Mouse (Mus musculus): ENCODE measurements around the gene Pmfbp1. TPM values are rescaled to one million over a fixed set of nuclear protein-coding genes. Genes with fewer than 3 reads are reported as not detected.

The Pmfbp1 gene
- total and polyA plus RNA-seq, 3 experiments = 0.11 TPM; not detected in 2

DNA sequence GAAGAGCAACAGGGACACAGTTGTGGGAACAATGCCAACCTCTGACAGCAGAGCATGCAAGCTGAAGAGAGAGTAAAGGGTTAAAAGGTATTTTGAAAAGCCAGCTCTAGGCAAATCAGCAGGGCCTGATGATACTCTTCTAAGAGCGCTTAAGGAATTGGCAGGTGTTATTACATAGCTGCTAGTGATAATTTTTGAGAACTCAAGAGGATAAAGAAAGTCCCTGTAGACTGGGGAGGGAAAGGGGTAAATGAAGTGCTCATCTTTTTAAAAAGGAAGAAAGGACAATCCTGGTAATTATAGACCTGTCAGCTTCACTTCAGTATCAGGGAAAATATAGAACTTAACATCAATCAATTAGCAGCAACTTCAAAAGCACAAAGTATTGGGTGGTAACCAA, 9.7 kb downstream of the Pmfbp1 start:
- in situ Hi-C loops (cut with MboI; ENCODE audit: low pct_ligation_motif_present, low pct_unique_long_range_greater_than_20kb, low sequenced_read_pairs) (no loop called here), dilution Hi-C loops (cut with MboI; ENCODE audit: extremely low pct_ligation_motif_present, extremely low pct_unique_long_range_greater_than_20kb, low sequenced_read_pairs) (no loop called here)
- peaks cover 0 to 13% of the 10 kb centered on the region in 2 experiments; a peak in 3 of 4 replicates for H3K4me1 ChIP-seq (ENCODE audit: control insufficient read depth in 1 of 2, insufficient read depth in 2 of 2)

GRCm38 (mm10) chr8:109505560-109505959, 11.7 kb downstream of the Pmfbp1 start:
- Histone ChIP-seq H3K9me3 (replicated peaks; ENCODE audit: low read length) (no peaks in the 10 kb centered on the region), H3K4me2 (ENCODE audit: insufficient read depth, low read depth, poor library complexity, severe bottlenecking) (no peak overlapping the region), H3K27ac (ENCODE audit: insufficient read depth, low read depth) (no peak overlapping the region), H3K9ac (ENCODE audit: insufficient read depth, low read depth) (no peak overlapping the region), H3K27me3 (replicated peaks) (no peaks in the 10 kb centered on the region), H3K4me3 (replicated peaks in 1 of 3; ENCODE audit: low read depth in 2 of 3, low read length in 2 of 3, poor library complexity in 1 of 3) (no peak overlapping the region), H3K36me3 (replicated peaks in 1 of 2; ENCODE audit: control insufficient read depth in 1 of 2, insufficient read depth in 1 of 2, low read length in 1 of 2) (no peaks in the 10 kb centered on the region), H3K4me1 (ENCODE audit: control insufficient read depth in 1 of 2, insufficient read depth in 2 of 2) (peaks cover 0 to 11% of the 10 kb centered on the region in 2 experiments; a peak in 2 of 4 replicates), H3K79me2 (replicated peaks; ENCODE audit: control insufficient read depth, extremely low read depth, insufficient read depth, poor library complexity, severe bottlenecking) (no peaks in the 10 kb centered on the region)
- no peak for TF ChIP-seq HCFC1 (IDR thresholded peaks at IDR 0.05; ENCODE audit: low read depth, low read length)
- TF ChIP-seq ZMIZ1 (IDR thresholded peaks at IDR 0.05; ENCODE audit: low read depth, low read length) = no peak
- no peak for TF ChIP-seq MEF2A (IDR thresholded peaks at IDR 0.05; ENCODE audit: borderline replicate concordance, low read depth, low read length)
- TF ChIP-seq MYC (IDR thresholded peaks at IDR 0.05; ENCODE audit: low read depth, low read length) = no peak
- no peak for TF ChIP-seq JUN (IDR thresholded peaks at IDR 0.05; ENCODE audit: insufficient read depth, low read depth, low read length)
- TF ChIP-seq SMC3 (IDR thresholded peaks at IDR 0.05; ENCODE audit: low read depth, low read length) = no peak
- TF ChIP-seq POLR2A (IDR thresholded peaks at IDR 0.05; ENCODE audit: low read depth, low read length) = no peak
- TF ChIP-seq IRF4 (IDR thresholded peaks at IDR 0.05; ENCODE audit: low read depth, low read length) = no peak
- no peak for TF ChIP-seq MAZ (IDR thresholded peaks at IDR 0.05; ENCODE audit: low read depth, low read length)
- dilution Hi-C loops (cut with MboI; ENCODE audit: extremely low pct_ligation_motif_present, extremely low pct_unique_long_range_greater_than_20kb, low sequenced_read_pairs) (no loop called here), in situ Hi-C loops (cut with MboI; ENCODE audit: low pct_ligation_motif_present, low pct_unique_long_range_greater_than_20kb, low sequenced_read_pairs) (no loop called here)
- no peak for DNase-seq (ENCODE audit: extremely low read depth)

More for the DNA sequence above, 9.7 kb downstream of the Pmfbp1 start:
- no peak for TF ChIP-seq ETS1 (conservative IDR thresholded peaks at IDR 0.05; ENCODE audit: low read depth, low read length)
- TF ChIP-seq CHD1 (IDR thresholded peaks at IDR 0.05; ENCODE audit: low read depth, low read length) = no peak
- TF ChIP-seq RAD21 (IDR thresholded peaks at IDR 0.05; ENCODE audit: low read depth, low read length) = no peak
- no peak for TF ChIP-seq CTCF (conservative IDR thresholded peaks at IDR 0.05 in 1 of 2, IDR thresholded peaks at IDR 0.05 in 1 of 2; ENCODE audit: low read depth in 2 of 2, low read length in 2 of 2)
- no peak for TF ChIP-seq IRF4 (IDR thresholded peaks at IDR 0.05; ENCODE audit: low read depth, low read length)
- TF ChIP-seq ZKSCAN1 (IDR thresholded peaks at IDR 0.05; ENCODE audit: borderline replicate concordance, low read depth, low read length) = no peak
- TF ChIP-seq NELFE (IDR thresholded peaks at IDR 0.05; ENCODE audit: low read depth, low read length) = no peak
- no peak for TF ChIP-seq MAZ (IDR thresholded peaks at IDR 0.05; ENCODE audit: low read depth, low read length)
- no peak for TF ChIP-seq ZNF384 (IDR thresholded peaks at IDR 0.05; ENCODE audit: low read depth, low read length)
- TF ChIP-seq ZC3H11A (IDR thresholded peaks at IDR 0.05; ENCODE audit: low read depth, low read length) = no peak
- TF ChIP-seq GABPA (IDR thresholded peaks at IDR 0.05; ENCODE audit: insufficient replicate concordance, low read depth, low read length) = no peak
- no peak for TF ChIP-seq USF1 (IDR thresholded peaks at IDR 0.05; ENCODE audit: low read depth, low read length)
- TF ChIP-seq NRF1 (IDR thresholded peaks at IDR 0.05; ENCODE audit: low read depth, low read length) = no peak
- no peak for TF ChIP-seq MAX (IDR thresholded peaks at IDR 0.05; ENCODE audit: low read length)
- no peak for TF ChIP-seq UBTF (IDR thresholded peaks at IDR 0.05; ENCODE audit: low read depth, low read length)
- no peak for TF ChIP-seq MEF2A (IDR thresholded peaks at IDR 0.05; ENCODE audit: borderline replicate concordance, low read depth, low read length)
- no peak for TF ChIP-seq RCOR1 (conservative IDR thresholded peaks at IDR 0.05; ENCODE audit: low read depth, low read length)
- TF ChIP-seq ELF1 (IDR thresholded peaks at IDR 0.05; ENCODE audit: low read depth, low read length) = no peak
- Histone ChIP-seq H3K4me2 (ENCODE audit: insufficient read depth, low read depth, poor library complexity, severe bottlenecking) (no peak overlapping the region), H3K9ac (ENCODE audit: insufficient read depth, low read depth) (no peak overlapping the region), H3K27ac (ENCODE audit: insufficient read depth, low read depth) (no peak overlapping the region), H3K4me3 (replicated peaks in 1 of 3; ENCODE audit: low read depth in 2 of 3, low read length in 2 of 3, poor library complexity in 1 of 3) (no peak overlapping the region), H3K36me3 (replicated peaks in 1 of 2; ENCODE audit: control insufficient read depth in 1 of 2, insufficient read depth in 1 of 2, low read length in 1 of 2) (no peaks in the 10 kb centered on the region), H3K27me3 (replicated peaks) (no peaks in the 10 kb centered on the region), H3K9me3 (replicated peaks; ENCODE audit: low read length) (no peaks in the 10 kb centered on the region), H3K79me2 (replicated peaks; ENCODE audit: control insufficient read depth, extremely low read depth, insufficient read depth, poor library complexity, severe bottlenecking) (no peaks in the 10 kb centered on the region)
- DNase-seq (ENCODE audit: extremely low read depth) = no peak
